Mouse (Mus musculus) kidney, postnatal 4 days (tissue): ENCODE data around the gene Acbd3.

Source experiments
- DNase-seq, 2 experiments: peaks; one replicate each; pipeline ENCODE4 v3.0.0; 2021; ENCODE audit warnings: mixed read lengths in 2 of 2

Acbd3 gene

GRCm38 (mm10) chr1:180791821-180792480, 66.1 kb downstream of the Acbd3 start:
- no peak for DNase-seq

- no peak for DNase-seq
Measured at GRCm38 (mm10) chr1:180792814-180793213, 67.0 kb downstream of the Acbd3 start.

GRCm38 (mm10) chr1:180793445-180794117, 67.7 kb downstream of the Acbd3 start:
- peak; percentile 66 to 76 for DNase-seq

- peak; percentile 67 to 82 for DNase-seq
Measured at GRCm38 (mm10) chr1:180794170-180794569, 68.3 kb downstream of the Acbd3 start.

GRCm38 (mm10) chr1:180798660-180799059, 72.8 kb downstream of the Acbd3 start:
- no peak for DNase-seq

- no peak for DNase-seq
Measured at GRCm38 (mm10) chr1:180799253-180799652, 73.4 kb downstream of the Acbd3 start.

GRCm38 (mm10) chr1:180800022-180800421, 74.2 kb downstream of the Acbd3 start:
- DNase-seq = no peak

GRCm38 (mm10) chr1:180800814-180801213, 75.0 kb downstream of the Acbd3 start:
- DNase-seq = no peak

- no peak for DNase-seq
Measured at GRCm38 (mm10) chr1:180801466-180801994, 75.7 kb downstream of the Acbd3 start.
